Mouse (Mus musculus) lung, adult 18-20 months (tissue): ENCODE measurements around the gene Mon2.
"Not testable (repeated sequence)": the region's sequence is repeated elsewhere in the genome, so short reads cannot be mapped to it uniquely, and the experiment has no call there.

Experiments used
- DNase-seq, 2 experiments: peaks; one replicate each; pipeline ENCODE4 v3.0.0; 2022; ENCODE audit warnings: mixed read lengths in 2 of 2

Mon2 gene

GRCm38 (mm10) chr10:122990606-122991005 lies 85.7 kb downstream of the Mon2 start:
- DNase-seq: no peak

- DNase-seq: no peak
Observed at GRCm38 (mm10) chr10:122989916-122990315, 86.4 kb downstream of the Mon2 start.

GRCm38 (mm10) chr10:122988372-122988771 lies 87.9 kb downstream of the Mon2 start:
- no peak for DNase-seq

- DNase-seq: peak; percentile 20 to 47
Observed at GRCm38 (mm10) chr10:122987671-122988128, 88.6 kb downstream of the Mon2 start.

- peak; percentile 79 to 81 for DNase-seq
Observed at GRCm38 (mm10) chr10:122986320-122987225, 89.7 kb downstream of the Mon2 start.

- DNase-seq: peak; percentile 81
Observed at GRCm38 (mm10) chr10:122985515-122986319, 90.6 kb downstream of the Mon2 start.

- DNase-seq: peak; percentile 41 to 42
Observed at GRCm38 (mm10) chr10:122985252-122985514, 91.1 kb downstream of the Mon2 start.

- DNase-seq: no peak
Observed at GRCm38 (mm10) chr10:122984531-122985251, 91.6 kb downstream of the Mon2 start.

GRCm38 (mm10) chr10:122983579-122984530 lies 92.5 kb downstream of the Mon2 start:
- DNase-seq: no peak

GRCm38 (mm10) chr10:122982909-122983578 lies 93.3 kb downstream of the Mon2 start:
- DNase-seq: no peak

- DNase-seq: no peak
Observed at GRCm38 (mm10) chr10:122980123-122980522, 96.2 kb downstream of the Mon2 start.

GRCm38 (mm10) chr10:122979356-122979755 lies 96.9 kb downstream of the Mon2 start:
- DNase-seq: no peak

GRCm38 (mm10) chr10:122976038-122976437 lies 100.3 kb downstream of the Mon2 start:
- no peak for DNase-seq

GRCm38 (mm10) chr10:122973241-122973640 lies 103.1 kb downstream of the Mon2 start:
- DNase-seq: no peak

- DNase-seq: no peak
Observed at GRCm38 (mm10) chr10:122970188-122970587, 106.1 kb downstream of the Mon2 start.

GRCm38 (mm10) chr10:122966421-122966820 lies 109.9 kb downstream of the Mon2 start:
- DNase-seq: peak in 1 of 2 experiments; percentile 30

GRCm38 (mm10) chr10:122965650-122966049 lies 110.7 kb downstream of the Mon2 start:
- not testable (repeated sequence) for DNase-seq

GRCm38 (mm10) chr10:122964241-122964636 lies 112.1 kb downstream of the Mon2 start:
- no peak for DNase-seq

GRCm38 (mm10) chr10:122963463-122964240 lies 112.7 kb downstream of the Mon2 start:
- DNase-seq: no peak

GRCm38 (mm10) chr10:122962651-122963050 lies 113.7 kb downstream of the Mon2 start:
- no peak for DNase-seq
